Mouse (Mus musculus): ENCODE measurements around the gene Ccdc7a. TPM values are rescaled to one million over a fixed set of nuclear protein-coding genes. Genes with fewer than 3 reads are reported as not detected.

The Ccdc7a gene
- polyA plus RNA-seq, 1 experiment from 2014 or later = not detected

GRCm38 (mm10) chr8:128798594-128798993, 266.7 kb downstream of the Ccdc7a start, which contains the start of gene Gm3952:
Gene Gm3952 (minus strand): TSS chr8:128798694.
- no peak within 1 kb of the TSS for H3K27ac ChIP-seq (ENCODE audit: low read depth, low read length)
- no peak for DNase-seq (ENCODE audit: low spot score)
- no peak within 1 kb of the TSS for H3K4me3 ChIP-seq (ENCODE audit: low read depth, low read length)
- H3K9me3 ChIP-seq (ENCODE audit: control insufficient read depth, low read length) = no peaks in the 10 kb centered on the region
- WGBS = 86% methylated on average over 1 of the region's 1 CpGs
- H3K9ac ChIP-seq (ENCODE audit: low read depth, low read length) = no peak within 1 kb of the TSS
- no peak for ATAC-seq (ENCODE audit: low FRiP score)
- H3K4me1 ChIP-seq (replicated peaks; ENCODE audit: control insufficient read depth, insufficient read depth, low read length) = no peaks in the 10 kb centered on the region
- H3K27me3 ChIP-seq (ENCODE audit: control insufficient read depth, insufficient read depth, low read length) = no peaks in the 10 kb centered on the region
- no peaks in the 10 kb centered on the region for H3K36me3 ChIP-seq (ENCODE audit: control insufficient read depth, insufficient read depth, low read length)
- no peak within 1 kb of the TSS for H3K4me2 ChIP-seq (replicated peaks; ENCODE audit: low read depth, low read length)

GRCm38 (mm10) chr8:128735692-128736091, 329.6 kb downstream of the Ccdc7a start:
- ATAC-seq (ENCODE audit: low FRiP score) = no peak
- Histone ChIP-seq H3K27ac (ENCODE audit: low read depth, low read length) (no peak overlapping the region), H3K4me1 (replicated peaks; ENCODE audit: control insufficient read depth, insufficient read depth, low read length) (no peaks in the 10 kb centered on the region), H3K36me3 (ENCODE audit: control insufficient read depth, insufficient read depth, low read length) (0 out of 2 replicates have a peak, but pooled peaks cover 3% of the 10 kb centered on the region), H3K4me2 (replicated peaks; ENCODE audit: low read depth, low read length) (no peak overlapping the region), H3K9me3 (ENCODE audit: control insufficient read depth, low read length) (no peaks in the 10 kb centered on the region), H3K4me3 (ENCODE audit: low read depth, low read length) (no peak overlapping the region), H3K27me3 (ENCODE audit: control insufficient read depth, insufficient read depth, low read length) (no peaks in the 10 kb centered on the region), H3K9ac (ENCODE audit: low read depth, low read length) (no peak overlapping the region)
- 95% methylated on average over 3 of the region's 3 CpGs for WGBS
- DNase-seq (ENCODE audit: low spot score) = no peak

- H3K4me2 ChIP-seq (replicated peaks; ENCODE audit: low read depth, low read length) = no peak overlapping the region
- H3K9ac ChIP-seq (ENCODE audit: low read depth, low read length) = no peak overlapping the region
- 0 out of 2 replicates have a peak, but pooled peaks cover 3% of the 10 kb centered on the region for H3K36me3 ChIP-seq (ENCODE audit: control insufficient read depth, insufficient read depth, low read length)
- no peaks in the 10 kb centered on the region for H3K27me3 ChIP-seq (ENCODE audit: control insufficient read depth, insufficient read depth, low read length)
- no peak overlapping the region for H3K27ac ChIP-seq (ENCODE audit: low read depth, low read length)
- DNase-seq (ENCODE audit: low spot score) (no peak), ATAC-seq (ENCODE audit: low FRiP score) (no peak)
- no peaks in the 10 kb centered on the region for H3K9me3 ChIP-seq (ENCODE audit: control insufficient read depth, low read length)
- no peaks in the 10 kb centered on the region for H3K4me1 ChIP-seq (replicated peaks; ENCODE audit: control insufficient read depth, insufficient read depth, low read length)
- no peak overlapping the region for H3K4me3 ChIP-seq (ENCODE audit: low read depth, low read length)
- 96% methylated on average over 3 of the region's 3 CpGs for WGBS
These were observed 331.2 kb downstream of the Ccdc7a start for GRCm38 (mm10) chr8:128734118-128734517.

GRCm38 (mm10) chr8:128732254-128732653, 333.1 kb downstream of the Ccdc7a start:
- WGBS = 16% methylated on average over 2 of the region's 2 CpGs
- Histone ChIP-seq H3K36me3 (ENCODE audit: control insufficient read depth, insufficient read depth, low read length) (0 out of 2 replicates have a peak, but pooled peaks cover 3% of the 10 kb centered on the region), H3K4me1 (replicated peaks; ENCODE audit: control insufficient read depth, insufficient read depth, low read length) (no peaks in the 10 kb centered on the region), H3K4me3 (ENCODE audit: low read depth, low read length) (no peak overlapping the region), H3K4me2 (replicated peaks; ENCODE audit: low read depth, low read length) (no peak overlapping the region), H3K9ac (ENCODE audit: low read depth, low read length) (no peak overlapping the region), H3K27ac (ENCODE audit: low read depth, low read length) (peak overlapping the region; percentile 40; the same call in 1 of the 2 replicates), H3K27me3 (ENCODE audit: control insufficient read depth, insufficient read depth, low read length) (no peaks in the 10 kb centered on the region), H3K9me3 (ENCODE audit: control insufficient read depth, low read length) (no peaks in the 10 kb centered on the region)
- DNase-seq (ENCODE audit: low spot score) (peak; percentile 50), ATAC-seq (ENCODE audit: low FRiP score) (peak; percentile 91)

- no peak overlapping the region for H3K27ac ChIP-seq (ENCODE audit: low read depth, low read length)
- 76% methylated on average over 1 of the region's 1 CpGs for WGBS
These were observed 338.1 kb downstream of the Ccdc7a start for GRCm38 (mm10) chr8:128727213-128727612.

GRCm38 (mm10) chr8:128724819-128725218, 340.5 kb downstream of the Ccdc7a start:
- peak; percentile 51 for DNase-seq (ENCODE audit: low spot score)
- no peak overlapping the region for H3K27ac ChIP-seq (ENCODE audit: low read depth, low read length)
- peaks cover 9% of the 10 kb centered on the region; the same call in 1 of the 2 replicates for H3K36me3 ChIP-seq (ENCODE audit: control insufficient read depth, insufficient read depth, low read length)
- H3K4me2 ChIP-seq (replicated peaks; ENCODE audit: low read depth, low read length) = no peak overlapping the region
- no peak overlapping the region for H3K4me3 ChIP-seq (ENCODE audit: low read depth, low read length)
- ATAC-seq (ENCODE audit: low FRiP score) = peak; percentile 67
- WGBS = 79% methylated on average over 1 of the region's 1 CpGs
- no peaks in the 10 kb centered on the region for H3K27me3 ChIP-seq (ENCODE audit: control insufficient read depth, insufficient read depth, low read length)
- H3K4me1 ChIP-seq (replicated peaks; ENCODE audit: control insufficient read depth, insufficient read depth, low read length) = no peaks in the 10 kb centered on the region
- H3K9me3 ChIP-seq (ENCODE audit: control insufficient read depth, low read length) = no peaks in the 10 kb centered on the region
- H3K9ac ChIP-seq (ENCODE audit: low read depth, low read length) = no peak overlapping the region

More at GRCm38 (mm10) chr8:128727213-128727612, 338.1 kb downstream of the Ccdc7a start:
- no peaks in the 10 kb centered on the region for H3K9me3 ChIP-seq (ENCODE audit: control insufficient read depth, low read length)
- peaks cover 5% of the 10 kb centered on the region; the same call in 1 of the 2 replicates for H3K36me3 ChIP-seq (ENCODE audit: control insufficient read depth, insufficient read depth, low read length)
- no peak overlapping the region for H3K4me3 ChIP-seq (ENCODE audit: low read depth, low read length)
- no peaks in the 10 kb centered on the region for H3K27me3 ChIP-seq (ENCODE audit: control insufficient read depth, insufficient read depth, low read length)
- no peak overlapping the region for H3K9ac ChIP-seq (ENCODE audit: low read depth, low read length)
- 0 out of 2 replicates have a peak, but pooled peaks have one; percentile 39 for ATAC-seq (ENCODE audit: low FRiP score)
- no peak overlapping the region for H3K4me2 ChIP-seq (replicated peaks; ENCODE audit: low read depth, low read length)
- no peaks in the 10 kb centered on the region for H3K4me1 ChIP-seq (replicated peaks; ENCODE audit: control insufficient read depth, insufficient read depth, low read length)
- DNase-seq (ENCODE audit: low spot score) = peak; percentile 16

- DNase-seq (ENCODE audit: low spot score) = no peak
- no peak for ATAC-seq (ENCODE audit: low FRiP score)
- Histone ChIP-seq H3K27ac (ENCODE audit: low read depth, low read length) (no peak overlapping the region), H3K9me3 (ENCODE audit: control insufficient read depth, low read length) (no peaks in the 10 kb centered on the region), H3K4me1 (replicated peaks; ENCODE audit: control insufficient read depth, insufficient read depth, low read length) (no peaks in the 10 kb centered on the region), H3K4me3 (ENCODE audit: low read depth, low read length) (no peak overlapping the region), H3K36me3 (ENCODE audit: control insufficient read depth, insufficient read depth, low read length) (0 out of 2 replicates have a peak, but pooled peaks cover 3% of the 10 kb centered on the region), H3K27me3 (ENCODE audit: control insufficient read depth, insufficient read depth, low read length) (no peaks in the 10 kb centered on the region), H3K4me2 (replicated peaks; ENCODE audit: low read depth, low read length) (no peak overlapping the region), H3K9ac (ENCODE audit: low read depth, low read length) (no peak overlapping the region)
These were observed 349.1 kb downstream of the Ccdc7a start for GRCm38 (mm10) chr8:128716184-128716583.

GRCm38 (mm10) chr8:128709261-128709660, 356.1 kb downstream of the Ccdc7a start:
- Histone ChIP-seq H3K9me3 (ENCODE audit: control insufficient read depth, low read length) (no peaks in the 10 kb centered on the region), H3K36me3 (ENCODE audit: control insufficient read depth, insufficient read depth, low read length) (0 out of 2 replicates have a peak, but pooled peaks cover 2% of the 10 kb centered on the region), H3K4me1 (replicated peaks; ENCODE audit: control insufficient read depth, insufficient read depth, low read length) (no peaks in the 10 kb centered on the region), H3K27me3 (ENCODE audit: control insufficient read depth, insufficient read depth, low read length) (no peaks in the 10 kb centered on the region), H3K9ac (ENCODE audit: low read depth, low read length) (no peak overlapping the region), H3K4me2 (replicated peaks; ENCODE audit: low read depth, low read length) (no peak overlapping the region), H3K4me3 (ENCODE audit: low read depth, low read length) (no peak overlapping the region), H3K27ac (ENCODE audit: low read depth, low read length) (no peak overlapping the region)
- ATAC-seq (ENCODE audit: low FRiP score) (peak; percentile 66; the same call in 1 of the 2 replicates), DNase-seq (ENCODE audit: low spot score) (peak; percentile 83)
- 63% methylated on average over 3 of the region's 3 CpGs for WGBS

GRCm38 (mm10) chr8:128704836-128705235, 360.5 kb downstream of the Ccdc7a start:
- DNase-seq (ENCODE audit: low spot score) (no peak), ATAC-seq (ENCODE audit: low FRiP score) (no peak)
- Histone ChIP-seq H3K27ac (ENCODE audit: low read depth, low read length) (no peak overlapping the region), H3K36me3 (ENCODE audit: control insufficient read depth, insufficient read depth, low read length) (0 out of 2 replicates have a peak, but pooled peaks cover 2% of the 10 kb centered on the region), H3K4me3 (ENCODE audit: low read depth, low read length) (no peak overlapping the region), H3K4me1 (replicated peaks; ENCODE audit: control insufficient read depth, insufficient read depth, low read length) (no peaks in the 10 kb centered on the region), H3K27me3 (ENCODE audit: control insufficient read depth, insufficient read depth, low read length) (no peaks in the 10 kb centered on the region), H3K4me2 (replicated peaks; ENCODE audit: low read depth, low read length) (no peak overlapping the region), H3K9me3 (ENCODE audit: control insufficient read depth, low read length) (no peaks in the 10 kb centered on the region), H3K9ac (ENCODE audit: low read depth, low read length) (no peak overlapping the region)
- 91% methylated on average over 2 of the region's 2 CpGs for WGBS

Measured in hindbrain, embryonic 11.5 days (tissue).